Mouse (Mus musculus) heart, embryonic 10.5 days (tissue): ENCODE measurements at regions not wholly inside any gene's neighbourhood (a gene's known extent, or its start where the extent isn't known, plus 50 kb on each side); places are given as distances from the start of the nearest gene placed in this dataset.
A peak's percentile ranks its signal among the peaks of the same experiment; 100 is the strongest.

ENCODE experiments used
- DNase-seq: peaks from one replicate; pipeline ENCODE4 v3.0.0-alpha.2; 2017; ENCODE audit warnings: low spot score
- H3K27ac ChIP-seq: fragments of 300-500 bp; sonication (generic); 2 replicates; pipeline ENCODE4 v1.5.1; 2016; ENCODE audit warnings: mild to moderate bottlenecking
- H3K27me3 ChIP-seq: fragments of 300-500 bp; sonication (generic); 2 replicates; pipeline ENCODE4 v1.6.1; 2016; ENCODE audit warnings: mild to moderate bottlenecking; ENCODE audit not compliant: poor library complexity, insufficient read depth, severe bottlenecking
- H3K36me3 ChIP-seq: fragments of 300-500 bp; sonication (generic); 2 replicates; pipeline ENCODE4 v1.6.1; 2016; ENCODE audit warnings: mild to moderate bottlenecking, moderate library complexity
- H3K4me1 ChIP-seq: fragments of 300-500 bp; sonication (generic); 2 replicates; pipeline ENCODE4 v1.6.1; 2016; ENCODE audit warnings: mild to moderate bottlenecking
- H3K4me3 ChIP-seq: fragments of 300-500 bp; sonication (generic); 2 replicates; pipeline ENCODE4 v1.5.1; 2016; ENCODE audit warnings: mild to moderate bottlenecking, moderate library complexity
- H3K9me3 ChIP-seq: fragments of 300-500 bp; sonication (generic); 2 replicates; pipeline ENCODE4 v1.6.1; 2016; ENCODE audit warnings: mild to moderate bottlenecking, moderate library complexity
- WGBS: fragments of 180-500 bp; shearing (Covaris S2); methylation state at CpG from one replicate; pipeline ENCODE4 v1.1.7; 2016; 5-methylcytosine and 5-hydroxymethylcytosine counted together

- H3K36me3 ChIP-seq: no peaks in the 10 kb centered on the region
- DNase-seq: no peak
- no peaks in the 10 kb centered on the region for H3K9me3 ChIP-seq
- 76% methylated on average over 2 of the region's 2 CpGs for WGBS
- no peaks in the 10 kb centered on the region; the same call in none of the 2 replicates for H3K27me3 ChIP-seq
- H3K27ac ChIP-seq: no peak overlapping the region
- H3K4me1 ChIP-seq: peaks cover 5% of the 10 kb centered on the region; the same call in 1 of the 2 replicates
- H3K4me3 ChIP-seq: no peak overlapping the region
These were observed 245.4 kb upstream of the 9630041A04Rik start for GRCm38 (mm10) chr9:101616261-101616660.

- no peak for DNase-seq
- 76% methylated on average over 3 of the region's 3 CpGs for WGBS
- H3K9me3 ChIP-seq: no peaks in the 10 kb centered on the region
- H3K36me3 ChIP-seq: no peaks in the 10 kb centered on the region
- H3K4me1 ChIP-seq: peaks cover 5% of the 10 kb centered on the region; the same call in 1 of the 2 replicates
- no peak overlapping the region for H3K4me3 ChIP-seq
- no peak overlapping the region for H3K27ac ChIP-seq
- H3K27me3 ChIP-seq: no peaks in the 10 kb centered on the region; the same call in none of the 2 replicates
These were observed 246.5 kb upstream of the 9630041A04Rik start for GRCm38 (mm10) chr9:101615176-101615575.

GRCm38 (mm10) chr9:101613933-101614332 lies 247.7 kb upstream of the 9630041A04Rik start:
- no peak overlapping the region for H3K27ac ChIP-seq
- WGBS: 67% methylated on average over 3 of the region's 3 CpGs
- no peaks in the 10 kb centered on the region for H3K36me3 ChIP-seq
- DNase-seq: no peak
- no peak overlapping the region for H3K4me3 ChIP-seq
- H3K9me3 ChIP-seq: no peaks in the 10 kb centered on the region
- H3K4me1 ChIP-seq: peaks cover 5% of the 10 kb centered on the region; the same call in 1 of the 2 replicates
- H3K27me3 ChIP-seq: no peaks in the 10 kb centered on the region; the same call in none of the 2 replicates

GRCm38 (mm10) chr9:101613471-101613870 lies 248.2 kb upstream of the 9630041A04Rik start:
- Histone ChIP-seq H3K36me3 (no peaks in the 10 kb centered on the region), H3K27me3 (no peaks in the 10 kb centered on the region; the same call in none of the 2 replicates), H3K27ac (no peak overlapping the region), H3K4me1 (peaks cover 5% of the 10 kb centered on the region; the same call in 1 of the 2 replicates), H3K4me3 (no peak overlapping the region), H3K9me3 (no peaks in the 10 kb centered on the region)
- WGBS: 75% methylated on average over 2 of the region's 2 CpGs
- DNase-seq: no peak

GRCm38 (mm10) chr9:101612971-101613370 lies 248.7 kb upstream of the 9630041A04Rik start:
- H3K4me1 ChIP-seq: peaks cover 5% of the 10 kb centered on the region; the same call in 1 of the 2 replicates
- no peak for DNase-seq
- no peaks in the 10 kb centered on the region for H3K9me3 ChIP-seq
- no peak overlapping the region for H3K27ac ChIP-seq
- H3K36me3 ChIP-seq: no peaks in the 10 kb centered on the region
- WGBS: 84% methylated on average over 5 of the region's 5 CpGs
- H3K4me3 ChIP-seq: no peak overlapping the region
- H3K27me3 ChIP-seq: no peaks in the 10 kb centered on the region; the same call in none of the 2 replicates

GRCm38 (mm10) chr9:101612571-101612970 lies 249.1 kb upstream of the 9630041A04Rik start:
- H3K9me3 ChIP-seq: no peaks in the 10 kb centered on the region
- whole genome bisulfite sequencing: 70% methylated on average over 4 of the region's 4 CpGs
- H3K4me3 ChIP-seq: no peak overlapping the region
- DNase-seq: no peak
- H3K27me3 ChIP-seq: no peaks in the 10 kb centered on the region; the same call in none of the 2 replicates
- H3K27ac ChIP-seq: no peak overlapping the region
- peaks cover 5% of the 10 kb centered on the region; the same call in 1 of the 2 replicates for H3K4me1 ChIP-seq
- no peaks in the 10 kb centered on the region for H3K36me3 ChIP-seq

- no peaks in the 10 kb centered on the region for H3K9me3 ChIP-seq
- no peak overlapping the region for H3K27ac ChIP-seq
- 36% methylated on average over 3 of the region's 3 CpGs for WGBS
- peaks cover 16% of the 10 kb centered on the region for H3K4me1 ChIP-seq
- no peaks in the 10 kb centered on the region for H3K36me3 ChIP-seq
- H3K4me3 ChIP-seq: no peak overlapping the region
- DNase-seq: no peak
- H3K27me3 ChIP-seq: no peaks in the 10 kb centered on the region; the same call in none of the 2 replicates
These were observed 250.2 kb upstream of the 9630041A04Rik start for GRCm38 (mm10) chr9:101611481-101611880.

GRCm38 (mm10) chr9:101610806-101611443 lies 250.7 kb upstream of the 9630041A04Rik start:
- Histone ChIP-seq H3K27ac (no peak overlapping the region), H3K4me3 (no peak overlapping the region), H3K27me3 (no peaks in the 10 kb centered on the region; the same call in none of the 2 replicates), H3K36me3 (no peaks in the 10 kb centered on the region), H3K4me1 (peaks cover 16% of the 10 kb centered on the region), H3K9me3 (no peaks in the 10 kb centered on the region)
- DNase-seq: no peak
- WGBS: 78% methylated on average over 8 of the region's 8 CpGs

- Histone ChIP-seq H3K9me3 (no peaks in the 10 kb centered on the region), H3K27ac (no peak overlapping the region), H3K4me1 (peaks cover 16% of the 10 kb centered on the region), H3K36me3 (no peaks in the 10 kb centered on the region), H3K4me3 (no peak overlapping the region), H3K27me3 (no peaks in the 10 kb centered on the region; the same call in none of the 2 replicates)
- WGBS: 88% methylated on average over 4 of the region's 4 CpGs
- DNase-seq: no peak
These were observed 251.3 kb upstream of the 9630041A04Rik start for GRCm38 (mm10) chr9:101610338-101610737.

- no peaks in the 10 kb centered on the region for H3K36me3 ChIP-seq
- H3K27me3 ChIP-seq: no peaks in the 10 kb centered on the region
- no peak overlapping the region for H3K4me3 ChIP-seq
- H3K9me3 ChIP-seq: no peaks in the 10 kb centered on the region
- no peak for DNase-seq
- H3K27ac ChIP-seq: no peak overlapping the region
- H3K4me1 ChIP-seq: peaks cover 11% of the 10 kb centered on the region
- WGBS: 72% methylated on average over 6 of the region's 6 CpGs
These were observed 258.8 kb upstream of the 9630041A04Rik start for GRCm38 (mm10) chr9:101602799-101603198.

GRCm38 (mm10) chr9:101596898-101597297 lies 264.7 kb upstream of the 9630041A04Rik start:
- 80% methylated on average over 3 of the region's 3 CpGs for WGBS
- H3K27ac ChIP-seq: no peak overlapping the region
- H3K36me3 ChIP-seq: no peaks in the 10 kb centered on the region
- no peaks in the 10 kb centered on the region for H3K4me1 ChIP-seq
- H3K27me3 ChIP-seq: no peaks in the 10 kb centered on the region
- no peak overlapping the region for H3K4me3 ChIP-seq
- DNase-seq: peak; percentile 57
- H3K9me3 ChIP-seq: no peaks in the 10 kb centered on the region

- WGBS: 69% methylated on average over 14 of the region's 14 CpGs
These were observed 266.5 kb upstream of the 9630041A04Rik start for GRCm38 (mm10) chr9:101595101-101595650.

GRCm38 (mm10) chr9:101592621-101593020 lies 269.0 kb upstream of the 9630041A04Rik start:
- Histone ChIP-seq H3K9me3 (no peaks in the 10 kb centered on the region), H3K27ac (no peak overlapping the region), H3K4me3 (no peak overlapping the region), H3K36me3 (no peaks in the 10 kb centered on the region), H3K4me1 (no peaks in the 10 kb centered on the region), H3K27me3 (no peaks in the 10 kb centered on the region)
- DNase-seq: no peak
- WGBS: 73% methylated on average over 8 of the region's 8 CpGs

More at GRCm38 (mm10) chr9:101595101-101595650, 266.5 kb upstream of the 9630041A04Rik start:
- H3K4me3 ChIP-seq: no peak overlapping the region
- H3K4me1 ChIP-seq: no peaks in the 10 kb centered on the region
- H3K36me3 ChIP-seq: no peaks in the 10 kb centered on the region
- H3K27me3 ChIP-seq: no peaks in the 10 kb centered on the region
- peak; percentile 63 for DNase-seq
- H3K9me3 ChIP-seq: no peaks in the 10 kb centered on the region
- H3K27ac ChIP-seq: no peak overlapping the region
